Mouse (Mus musculus) ovary, postnatal 10 days (tissue): ENCODE measurements around the gene Hoxa7.

Experiments
- DNase-seq: peaks from one replicate; pipeline ENCODE4 v3.0.0; 2022; ENCODE audit warnings: low spot score

Gene Hoxa7

GRCm38 (mm10) chr6:52253511-52254500 lies 32.2 kb upstream of the Hoxa7 start:
- no peak for DNase-seq

GRCm38 (mm10) chr6:52252775-52253376 lies 31.2 kb upstream of the Hoxa7 start:
- DNase-seq: no peak

- DNase-seq: no peak
Observed at GRCm38 (mm10) chr6:52252016-52252774, 30.5 kb upstream of the Hoxa7 start.

GRCm38 (mm10) chr6:52251177-52251879 lies 29.7 kb upstream of the Hoxa7 start:
- DNase-seq: no peak

GRCm38 (mm10) chr6:52249826-52250225 lies 28.2 kb upstream of the Hoxa7 start:
- DNase-seq: no peak

GRCm38 (mm10) chr6:52249415-52249738 lies 27.7 kb upstream of the Hoxa7 start:
- DNase-seq: no peak

- no peak for DNase-seq
Observed at GRCm38 (mm10) chr6:52248638-52249414, 27.2 kb upstream of the Hoxa7 start.

- no peak for DNase-seq
Observed at GRCm38 (mm10) chr6:52247766-52248637, 26.3 kb upstream of the Hoxa7 start.

GRCm38 (mm10) chr6:52246916-52247315 lies 25.3 kb upstream of the Hoxa7 start:
- no peak for DNase-seq

- DNase-seq: no peak
Observed at GRCm38 (mm10) chr6:52246403-52246803, 24.7 kb upstream of the Hoxa7 start.

GRCm38 (mm10) chr6:52245757-52246142 lies 24.1 kb upstream of the Hoxa7 start, which contains the start of gene Hoxa11:
Gene Hoxa11, minus strand, starts transcription at chr6:52245810.
- DNase-seq: no peak

- peak; percentile 11 for DNase-seq
Observed at GRCm38 (mm10) chr6:52245040-52245756, 23.5 kb upstream of the Hoxa7 start.

- no peak for DNase-seq
Observed at GRCm38 (mm10) chr6:52244471-52245039, 22.9 kb upstream of the Hoxa7 start.

GRCm38 (mm10) chr6:52243681-52244121 lies 22.0 kb upstream of the Hoxa7 start:
- no peak for DNase-seq

GRCm38 (mm10) chr6:52242801-52243332 lies 21.2 kb upstream of the Hoxa7 start:
- no peak for DNase-seq

- no peak for DNase-seq
Observed at GRCm38 (mm10) chr6:52241001-52241621, 19.5 kb upstream of the Hoxa7 start.

- DNase-seq: no peak
Observed at GRCm38 (mm10) chr6:52240389-52241000, 18.8 kb upstream of the Hoxa7 start, which contains the start of gene Hoxa10. Gene Hoxa10, minus strand, starts transcription at chr6:52240854.
